Comparison of ENCODE assay signal across 34 mouse cellular contexts in genomic region chr6:117257591-117257990, GRCm38 (mm10).
"Had no signal": no experiment of that assay in that cellular context is flagged by ENCODE, and none has a peak within 500 bp of the region (broad histone marks: within the 10 kb centered on the region; RNA-seq: fewer than 3 reads in every experiment).

No protein-coding gene starts in this region.

- H3K4me1 ChIP-seq: hindbrain, embryonic 12.5 days; intestine, embryonic 15.5 days had no signal

- H3K4me2 ChIP-seq: heart, embryonic 11.5 days; heart, embryonic 13.5 days; heart, embryonic 15.5 days; hindbrain, embryonic 12.5 days; hindbrain, embryonic 13.5 days; hindbrain, embryonic 14.5 days; hindbrain, embryonic 15.5 days; intestine, embryonic 15.5 days; kidney, embryonic 15.5 days had no signal

- H3K27ac ChIP-seq: heart, embryonic 13.5 days; heart, embryonic 15.5 days; hindbrain, embryonic 10.5 days; hindbrain, embryonic 12.5 days; hindbrain, embryonic 13.5 days; hindbrain, embryonic 14.5 days; hindbrain, embryonic 15.5 days; hindbrain, postnatal 0 days; intestine, embryonic 15.5 days; kidney, embryonic 15.5 days; kidney, postnatal 0 days; layer of hippocampus, adult 2 months; left cerebral cortex, adult 2 months had no signal

- H3K9ac ChIP-seq: heart, embryonic 13.5 days; heart, embryonic 15.5 days; hindbrain, embryonic 12.5 days; hindbrain, embryonic 13.5 days; hindbrain, embryonic 14.5 days; hindbrain, embryonic 15.5 days; intestine, embryonic 15.5 days; kidney, embryonic 15.5 days had no signal

- H3K36me3 ChIP-seq: heart, embryonic 13.5 days; heart, embryonic 15.5 days; hindbrain, embryonic 10.5 days; hindbrain, embryonic 12.5 days; hindbrain, embryonic 13.5 days; hindbrain, embryonic 15.5 days; intestine, embryonic 15.5 days; kidney, embryonic 15.5 days had no signal

- H3K9me3 ChIP-seq: heart, embryonic 13.5 days; heart, embryonic 15.5 days; hindbrain, embryonic 10.5 days; hindbrain, embryonic 12.5 days; hindbrain, embryonic 13.5 days; hindbrain, embryonic 15.5 days; intestine, embryonic 15.5 days; kidney, embryonic 15.5 days had no signal

- ATAC-seq: hindbrain, embryonic 16.5 days; hindbrain, postnatal 0 days; inflammation-experienced regulatory T-cells, adult 6 months; intestine, embryonic 15.5 days; intestine, embryonic 16.5 days; intestine, postnatal 0 days had no signal

- DNase-seq: heart, postnatal 10 days; heart, postnatal 14 days; heart, postnatal 36 days; heart, postnatal 4 days; kidney, adult 11 months; kidney, adult 18-20 months; kidney, adult 2 months; kidney, adult 8-10 months; kidney, adult 9 months; kidney, postnatal 10 days; kidney, postnatal 14 days; kidney, postnatal 25 days; kidney, postnatal 36 days; kidney, postnatal 4 days; layer of hippocampus, adult 9-11 months; layer of hippocampus, postnatal 36 days had no signal

- H3K4me3 ChIP-seq: heart, embryonic 13.5 days; heart, embryonic 15.5 days; hindbrain, embryonic 10.5 days; hindbrain, embryonic 12.5 days; hindbrain, embryonic 13.5 days; hindbrain, embryonic 15.5 days; intestine, embryonic 15.5 days; kidney, embryonic 15.5 days; layer of hippocampus, adult 2 months; left cerebral cortex, adult 2 months had no signal

- H3K27me3 ChIP-seq: heart, embryonic 13.5 days; heart, embryonic 15.5 days; hindbrain, embryonic 12.5 days; hindbrain, embryonic 13.5 days; hindbrain, embryonic 15.5 days; intestine, embryonic 15.5 days; kidney, embryonic 15.5 days had no signal
